Mouse (Mus musculus) forebrain, embryonic 13.5 days (tissue): ENCODE results near the gene Tmcc3. TPM values are rescaled to one million over a fixed set of nuclear protein-coding genes. Genes with fewer than 3 reads are reported as not detected.

ENCODE experiments used
- ATAC-seq: fragments of 200-750 bp; cut with Nextera tagmentation; 2 replicates; pipeline ENCODE4 v1.8.0; 2017
- H3K27ac ChIP-seq: fragments of 300-500 bp; sonication (generic); 2 replicates; pipeline ENCODE4 v1.5.1; 2015; ENCODE audit warnings: inconsistent platforms, mild to moderate bottlenecking, moderate library complexity
- H3K27me3 ChIP-seq: fragments of 300-500 bp; sonication (generic); 2 replicates; pipeline ENCODE4 v1.6.1; 2015; ENCODE audit warnings: mild to moderate bottlenecking, inconsistent platforms
- H3K36me3 ChIP-seq: fragments of 300-500 bp; sonication (generic); 2 replicates; pipeline ENCODE4 v1.6.1; 2015; ENCODE audit warnings: mild to moderate bottlenecking, inconsistent platforms; ENCODE audit not compliant: poor library complexity, severe bottlenecking
- H3K4me1 ChIP-seq: fragments of 300-500 bp; sonication (generic); 2 replicates; pipeline ENCODE4 v1.6.1; 2015; ENCODE audit warnings: inconsistent platforms
- H3K4me2 ChIP-seq: fragments of 300-500 bp; sonication (generic); 2 replicates; pipeline ENCODE4 v1.6.1; 2015; ENCODE audit warnings: inconsistent platforms, mild to moderate bottlenecking, moderate library complexity
- H3K4me3 ChIP-seq: fragments of 300-500 bp; sonication (generic); 2 replicates; pipeline ENCODE4 v1.5.1; 2015; ENCODE audit warnings: mild to moderate bottlenecking, inconsistent platforms
- H3K9ac ChIP-seq: fragments of 300-500 bp; sonication (generic); 2 replicates; pipeline ENCODE4 v1.6.1; 2015; ENCODE audit warnings: mild to moderate bottlenecking, inconsistent platforms
- H3K9me3 ChIP-seq: fragments of 300-500 bp; sonication (generic); replicated peaks from 2 replicates; pipeline ENCODE4 v1.6.1; 2016; ENCODE audit warnings: inconsistent platforms
- WGBS: fragments of 180-500 bp; shearing (Covaris S2); methylation state at CpG from one replicate; pipeline ENCODE4 v1.1.7; 2015; 5-methylcytosine and 5-hydroxymethylcytosine counted together
- polyA plus RNA-seq: library from polyadenylated mRNA; unstranded; fragments of >200 nt; fragmentation: Nextera tagmentation; extraction: Ambion mirVana; gene quantifications from 2 replicates; pipeline ENCODE4 v1.2.1, GENCODE M21; 2015

Tmcc3 gene
- polyA plus RNA-seq, 1 experiment from 2014 or later: 3.7 TPM

DNA sequence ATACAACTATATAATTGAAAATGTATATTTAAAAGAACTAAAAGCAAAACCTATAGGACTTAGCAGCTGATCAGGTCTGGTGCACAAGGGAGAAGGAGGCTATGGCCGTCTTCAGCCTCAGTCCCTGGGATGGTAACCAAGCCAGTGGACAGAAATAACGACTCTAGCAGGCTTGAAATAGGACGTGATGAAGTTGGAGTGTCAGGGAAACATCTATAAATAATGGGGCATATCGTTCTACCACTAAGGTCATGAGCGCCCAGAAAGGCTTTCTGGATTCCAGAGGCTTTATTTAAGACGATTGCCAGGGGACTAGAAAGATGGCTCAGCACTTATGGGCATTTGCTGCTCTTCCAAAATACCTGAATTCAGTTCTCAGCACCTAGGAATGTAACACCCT, 153.9 kb downstream of the Tmcc3 start:
- H3K4me2 ChIP-seq: no peak overlapping the region
- WGBS: 89% methylated on average over 6 of the region's 6 CpGs

GRCm38 (mm10) chr10:94466313-94466712, 154.6 kb downstream of the Tmcc3 start:
- H3K4me1 ChIP-seq: no peaks in the 10 kb centered on the region
- no peak overlapping the region for H3K4me2 ChIP-seq
- H3K9ac ChIP-seq: no peak overlapping the region
- no peaks in the 10 kb centered on the region for H3K9me3 ChIP-seq
- H3K27me3 ChIP-seq: no peaks in the 10 kb centered on the region
- no peak for ATAC-seq
- H3K27ac ChIP-seq: no peak overlapping the region
- 82% methylated on average over 7 of the region's 7 CpGs for WGBS
- no peak overlapping the region for H3K4me3 ChIP-seq
- H3K36me3 ChIP-seq: no peaks in the 10 kb centered on the region

More for the DNA sequence above, 153.9 kb downstream of the Tmcc3 start:
- no peak overlapping the region for H3K9ac ChIP-seq
- H3K36me3 ChIP-seq: no peaks in the 10 kb centered on the region
- no peaks in the 10 kb centered on the region for H3K27me3 ChIP-seq
- no peak overlapping the region for H3K4me3 ChIP-seq
- H3K27ac ChIP-seq: no peak overlapping the region
- H3K4me1 ChIP-seq: no peaks in the 10 kb centered on the region
- no peaks in the 10 kb centered on the region for H3K9me3 ChIP-seq
- no peak for ATAC-seq

DNA sequence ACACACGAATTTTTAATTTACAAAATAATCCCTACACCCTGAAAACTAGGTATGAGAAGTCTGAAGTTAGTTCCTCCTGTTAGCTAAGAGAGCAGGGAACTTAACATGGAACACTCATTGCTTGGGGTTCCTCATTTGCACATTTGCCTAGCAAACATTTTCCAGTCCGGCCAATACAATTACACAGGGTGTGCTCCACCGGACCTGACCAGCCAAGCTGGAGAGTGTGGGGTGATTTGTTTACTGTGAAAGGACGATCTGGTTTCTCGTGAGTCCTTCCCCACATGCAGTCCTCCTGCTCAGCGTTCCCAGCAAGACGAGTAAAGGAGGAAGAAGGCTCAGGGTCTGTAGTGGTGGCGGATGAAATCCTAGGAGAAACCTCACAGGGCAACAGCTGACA, 159.7 kb downstream of the Tmcc3 start:
- no peak for ATAC-seq
- H3K27ac ChIP-seq: no peak overlapping the region
- 77% methylated on average over 8 of the region's 8 CpGs for WGBS
- H3K36me3 ChIP-seq: no peaks in the 10 kb centered on the region
- no peaks in the 10 kb centered on the region for H3K4me1 ChIP-seq
- H3K4me2 ChIP-seq: no peak overlapping the region
- H3K4me3 ChIP-seq: no peak overlapping the region
- H3K9ac ChIP-seq: no peak overlapping the region
- no peaks in the 10 kb centered on the region for H3K9me3 ChIP-seq
- H3K27me3 ChIP-seq: no peaks in the 10 kb centered on the region

DNA sequence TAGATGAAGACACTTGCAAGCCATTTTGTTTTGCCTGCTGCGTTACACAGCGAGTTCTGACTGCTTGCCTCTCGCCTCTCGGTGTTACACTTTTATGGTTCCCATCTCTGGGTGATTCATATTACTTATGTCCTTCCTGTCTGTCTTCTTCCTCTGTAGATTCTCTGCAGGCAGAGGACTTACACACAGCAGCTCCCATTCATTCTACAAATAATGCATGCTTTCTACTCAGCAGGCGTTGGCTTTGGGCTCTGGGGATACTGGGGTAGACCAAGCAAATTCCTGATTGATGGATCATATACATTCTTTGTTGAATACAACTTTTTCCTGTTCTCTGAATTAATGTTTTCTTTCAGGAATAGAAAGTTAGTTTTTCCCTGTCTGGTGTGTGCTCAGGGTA, 161.8 kb downstream of the Tmcc3 start:
- no peak for ATAC-seq
- no peak overlapping the region for H3K4me2 ChIP-seq
- H3K36me3 ChIP-seq: no peaks in the 10 kb centered on the region
- H3K27ac ChIP-seq: no peak overlapping the region
- no peaks in the 10 kb centered on the region for H3K27me3 ChIP-seq
- no peak overlapping the region for H3K4me3 ChIP-seq
- H3K9ac ChIP-seq: no peak overlapping the region
- H3K4me1 ChIP-seq: no peaks in the 10 kb centered on the region
- no peaks in the 10 kb centered on the region for H3K9me3 ChIP-seq
- 72% methylated on average over 5 of the region's 5 CpGs for WGBS

- H3K4me2 ChIP-seq: no peak overlapping the region
- H3K4me1 ChIP-seq: no peaks in the 10 kb centered on the region
- no peak overlapping the region for H3K4me3 ChIP-seq
- H3K36me3 ChIP-seq: no peaks in the 10 kb centered on the region
- no peaks in the 10 kb centered on the region for H3K9me3 ChIP-seq
- no peak for ATAC-seq
- WGBS: 94% methylated on average over 5 of the region's 5 CpGs
- no peak overlapping the region for H3K9ac ChIP-seq
- no peaks in the 10 kb centered on the region for H3K27me3 ChIP-seq
- no peak overlapping the region for H3K27ac ChIP-seq
Observed at GRCm38 (mm10) chr10:94474185-94474584, 162.4 kb downstream of the Tmcc3 start.

GRCm38 (mm10) chr10:94477366-94478225, 165.8 kb downstream of the Tmcc3 start:
- Histone ChIP-seq H3K4me1 (no peaks in the 10 kb centered on the region), H3K9me3 (peaks cover 8% of the 10 kb centered on the region; the same call in 1 of the 2 replicates), H3K4me2 (no peak overlapping the region), H3K27me3 (no peaks in the 10 kb centered on the region), H3K36me3 (no peaks in the 10 kb centered on the region), H3K9ac (no peak overlapping the region), H3K4me3 (no peak overlapping the region), H3K27ac (no peak overlapping the region)
- no peak for ATAC-seq
- 90% methylated on average over 13 of the region's 13 CpGs for WGBS

GRCm38 (mm10) chr10:94479646-94480045, 167.9 kb downstream of the Tmcc3 start:
- no peaks in the 10 kb centered on the region for H3K36me3 ChIP-seq
- ATAC-seq: no peak
- no peak overlapping the region for H3K9ac ChIP-seq
- H3K27me3 ChIP-seq: no peaks in the 10 kb centered on the region
- peaks cover 8% of the 10 kb centered on the region; the same call in 1 of the 2 replicates for H3K9me3 ChIP-seq
- no peak overlapping the region for H3K27ac ChIP-seq
- H3K4me1 ChIP-seq: no peaks in the 10 kb centered on the region
- H3K4me3 ChIP-seq: no peak overlapping the region
- no peak overlapping the region for H3K4me2 ChIP-seq
- 89% methylated on average over 13 of the region's 13 CpGs for WGBS

GRCm38 (mm10) chr10:94480380-94481101, 168.8 kb downstream of the Tmcc3 start:
- Histone ChIP-seq H3K9ac (no peak overlapping the region), H3K4me1 (no peaks in the 10 kb centered on the region), H3K9me3 (peaks cover 8% of the 10 kb centered on the region; the same call in 1 of the 2 replicates), H3K36me3 (no peaks in the 10 kb centered on the region), H3K4me2 (no peak overlapping the region), H3K27ac (no peak overlapping the region), H3K27me3 (no peaks in the 10 kb centered on the region), H3K4me3 (no peak overlapping the region)
- ATAC-seq: no peak
- WGBS: 84% methylated on average over 13 of the region's 13 CpGs

DNA sequence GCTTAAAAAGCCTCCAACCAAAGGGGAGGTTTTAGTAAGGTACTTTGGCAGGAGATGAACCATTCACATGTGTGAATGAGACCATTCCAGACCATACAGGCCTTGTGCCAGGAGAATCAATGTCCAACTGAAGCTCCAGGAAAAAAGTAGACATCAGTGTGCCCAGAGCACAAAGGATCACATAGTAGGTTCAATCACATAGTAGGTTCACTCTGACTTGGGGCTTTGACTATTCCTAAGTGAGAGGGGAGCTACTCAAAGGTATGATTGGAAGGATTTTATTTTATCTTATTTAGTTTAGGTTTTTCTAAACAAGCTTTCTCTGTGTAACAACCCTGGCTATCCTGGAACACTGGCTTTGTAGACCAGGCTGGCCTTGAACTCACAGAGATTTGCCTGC, 169.9 kb downstream of the Tmcc3 start:
- H3K27ac ChIP-seq: no peak overlapping the region
- H3K9me3 ChIP-seq: peaks cover 8% of the 10 kb centered on the region; the same call in 1 of the 2 replicates
- H3K9ac ChIP-seq: no peak overlapping the region
- H3K4me1 ChIP-seq: no peaks in the 10 kb centered on the region
- no peaks in the 10 kb centered on the region for H3K36me3 ChIP-seq
- ATAC-seq: no peak
- no peaks in the 10 kb centered on the region for H3K27me3 ChIP-seq
- H3K4me2 ChIP-seq: no peak overlapping the region
- H3K4me3 ChIP-seq: no peak overlapping the region

DNA sequence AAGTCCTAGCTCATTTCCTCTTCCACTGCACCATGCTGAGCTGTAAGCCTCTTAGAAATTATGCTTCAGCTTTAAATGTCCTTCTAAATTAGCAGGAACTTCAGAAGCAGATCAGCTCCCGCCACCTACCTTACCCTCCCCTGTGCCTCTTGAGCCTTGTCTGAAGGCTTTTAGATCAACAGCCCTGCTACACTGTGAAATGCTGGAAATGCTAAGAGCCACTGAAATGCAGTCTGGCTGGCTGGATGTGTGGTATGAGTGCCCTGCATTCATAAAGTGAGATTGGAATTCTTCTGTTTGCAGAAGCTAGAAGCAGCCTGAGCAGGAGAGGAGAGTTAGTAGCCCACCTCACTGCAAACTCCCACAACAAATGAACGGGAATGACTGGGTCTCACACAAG, 174.4 kb downstream of the Tmcc3 start:
- Histone ChIP-seq H3K4me1 (no peaks in the 10 kb centered on the region), H3K27ac (no peak overlapping the region), H3K4me3 (no peak overlapping the region), H3K27me3 (no peaks in the 10 kb centered on the region), H3K9me3 (peaks cover 8% of the 10 kb centered on the region; the same call in 1 of the 2 replicates), H3K4me2 (no peak overlapping the region), H3K36me3 (no peaks in the 10 kb centered on the region), H3K9ac (no peak overlapping the region)
- 69% methylated on average over 2 of the region's 2 CpGs for WGBS
- no peak for ATAC-seq

DNA sequence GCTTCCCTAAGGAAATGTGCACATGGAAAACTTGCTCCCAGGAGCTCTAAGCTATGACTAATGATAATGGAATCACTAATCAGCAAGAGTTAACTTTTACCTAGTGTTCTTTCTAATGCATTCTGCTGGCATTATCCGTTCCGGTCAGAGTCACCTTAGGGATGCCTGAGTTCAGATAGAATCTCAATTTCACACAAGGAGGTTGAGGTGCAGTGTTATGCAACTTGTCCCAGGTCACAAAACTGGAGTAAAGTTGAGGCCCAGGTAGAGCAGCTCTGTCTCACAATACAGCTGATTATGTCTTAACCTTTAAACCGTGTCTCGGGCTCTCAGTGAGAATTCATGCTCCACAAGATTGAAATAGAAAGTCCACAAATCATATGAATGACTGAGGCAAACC, 177.8 kb downstream of the Tmcc3 start:
- H3K9ac ChIP-seq: no peak overlapping the region
- no peak for ATAC-seq
- WGBS: 87% methylated on average over 4 of the region's 4 CpGs

DNA sequence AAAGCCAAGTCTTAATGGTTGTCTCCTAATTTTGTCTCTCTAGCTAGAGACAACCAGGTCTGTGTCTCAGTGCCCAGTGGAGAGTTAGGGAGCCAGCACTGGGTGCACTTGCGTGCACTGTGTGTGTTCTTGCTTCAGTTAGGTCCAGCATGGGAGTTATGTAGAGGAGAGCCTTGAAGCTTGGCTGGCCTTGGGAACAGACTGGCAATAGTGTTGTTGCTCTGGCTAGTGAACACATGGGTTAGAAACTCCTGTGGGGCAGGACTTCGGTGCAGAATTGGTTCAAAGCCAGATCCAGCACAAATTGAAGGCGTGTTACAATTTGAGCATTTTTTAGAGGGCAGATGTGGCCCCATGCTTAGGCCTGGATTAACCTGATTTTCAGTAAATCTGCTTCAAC, 179.3 kb downstream of the Tmcc3 start:
- H3K27me3 ChIP-seq: no peaks in the 10 kb centered on the region
- H3K27ac ChIP-seq: no peak overlapping the region
- WGBS: 80% methylated on average over 3 of the region's 3 CpGs
- no peaks in the 10 kb centered on the region for H3K36me3 ChIP-seq
- no peak overlapping the region for H3K9ac ChIP-seq
- H3K9me3 ChIP-seq: no peaks in the 10 kb centered on the region
- H3K4me1 ChIP-seq: peaks cover 19% of the 10 kb centered on the region
- H3K4me2 ChIP-seq: no peak overlapping the region
- ATAC-seq: no peak
- H3K4me3 ChIP-seq: no peak overlapping the region

More for the DNA sequence above, 177.8 kb downstream of the Tmcc3 start:
- H3K4me3 ChIP-seq: no peak overlapping the region
- no peaks in the 10 kb centered on the region for H3K36me3 ChIP-seq
- no peak overlapping the region for H3K4me2 ChIP-seq
- H3K27me3 ChIP-seq: no peaks in the 10 kb centered on the region
- no peaks in the 10 kb centered on the region for H3K9me3 ChIP-seq
- no peak overlapping the region for H3K27ac ChIP-seq
- H3K4me1 ChIP-seq: peaks cover 6% of the 10 kb centered on the region
